Mouse (Mus musculus) ES-Bruce4 (cell line): Measurements from ENCODE around the gene Gm10320.

Source experiments
- CTCF ChIP-seq: IDR thresholded peaks from one replicate; pipeline ENCODE4 v1.8.1; 2011; ENCODE audit warnings: low read depth, low read length
- POLR2A ChIP-seq: IDR thresholded peaks from one replicate; pipeline ENCODE4 v1.8.1; 2011; ENCODE audit warnings: low read length; ENCODE audit not compliant: insufficient read depth

GRCm38 (mm10) chr13:98538587-98538986 lies 46.8 kb upstream of the Gm10320 start:
- TF ChIP-seq CTCF (no peak), POLR2A (no peak)
